Mouse (Mus musculus): ENCODE results near the gene Immp2l.

DNA sequence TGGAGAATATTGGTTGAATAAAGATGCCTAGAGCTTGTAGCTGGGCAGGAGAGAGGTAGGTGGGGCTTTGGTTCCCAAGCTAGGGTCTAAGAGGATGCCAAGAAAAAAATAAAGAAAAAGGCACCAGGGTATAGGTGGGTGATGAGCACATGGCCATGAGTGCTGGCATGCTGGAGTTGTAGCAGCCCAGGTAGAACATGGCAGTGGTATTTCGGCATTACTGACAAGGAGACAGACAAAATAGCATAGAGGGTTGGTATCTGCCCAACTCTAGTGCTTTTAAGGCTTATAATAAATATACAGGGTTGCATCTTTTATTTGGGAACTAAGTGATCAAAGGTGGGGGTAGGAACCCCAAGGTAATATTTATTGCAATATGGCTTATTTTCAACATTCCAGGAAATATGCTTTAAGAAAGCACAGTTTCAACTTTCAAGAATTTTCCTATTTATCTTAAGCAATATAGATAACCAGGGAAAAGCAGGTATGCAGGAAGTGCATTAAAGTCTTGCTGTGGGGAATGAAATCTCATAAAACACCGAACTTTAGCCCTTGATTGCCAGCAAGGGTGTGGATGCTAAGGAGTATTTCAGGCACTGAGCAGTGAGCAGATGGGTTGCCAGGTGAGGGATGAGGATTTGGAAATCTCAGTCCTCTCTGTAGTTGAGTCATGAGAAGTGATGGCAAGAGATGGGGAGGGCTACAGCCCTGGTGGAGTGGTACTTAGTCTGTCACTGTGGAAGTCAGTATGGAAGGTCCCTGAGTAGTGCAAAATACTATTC lies 45.0 kb upstream of the Immp2l start:
- TF ChIP-seq CTCF (IDR thresholded peaks at IDR 0.05; ENCODE audit: low read depth) (no peak), EP300 (IDR thresholded peaks at IDR 0.05; ENCODE audit: low read depth) (no peak)

Measured in liver, embryonic 14.5 days (tissue).